Mouse (Mus musculus): ENCODE measurements around the gene Itpr2. TPM values are rescaled to one million over a fixed set of nuclear protein-coding genes. Genes with fewer than 3 reads are reported as not detected.

Itpr2 gene
- polyA plus RNA-seq, 1 experiment from 2014 or later, result 4.1 TPM

DNA sequence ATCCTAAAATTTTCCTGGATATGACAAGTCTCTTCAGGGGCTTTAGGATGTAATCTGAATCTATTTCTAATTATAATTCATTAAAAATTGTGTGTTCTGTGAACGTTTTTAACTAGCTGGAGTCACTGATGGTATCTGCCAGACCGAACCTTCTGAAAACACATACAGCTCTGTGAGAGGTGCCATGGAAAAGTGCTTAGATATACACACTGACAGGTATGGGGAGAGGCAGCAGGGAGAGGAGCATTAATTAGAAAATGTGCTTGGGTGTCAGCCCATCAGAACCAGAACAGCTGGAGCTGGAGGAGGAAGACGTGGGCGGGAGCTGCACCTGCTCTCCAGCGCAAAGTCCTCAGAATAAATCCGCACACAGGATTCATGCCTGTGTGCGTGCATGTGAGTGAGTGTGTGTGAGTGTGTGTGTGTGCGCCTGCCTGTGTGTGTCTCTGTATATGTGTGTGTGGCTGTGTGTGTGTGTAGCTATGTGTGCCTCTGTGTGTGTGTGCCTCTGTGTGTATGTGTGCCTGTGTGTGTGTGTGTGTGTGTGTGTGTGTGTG lies 199.4 kb downstream of the Itpr2 start:
- H3K4me1 ChIP-seq, result peaks cover 7% of the 10 kb centered on the region
- no peak overlapping the region for H3K27ac ChIP-seq
- 89% methylated on average over 8 of the region's 8 CpGs for WGBS
- DNase-seq (ENCODE audit: extremely low spot score, low spot score), result no peak
- H3K9me3 ChIP-seq, result peaks cover 4% of the 10 kb centered on the region; the same call in 1 of the 2 replicates
- no peaks in the 10 kb centered on the region for H3K27me3 ChIP-seq (ENCODE audit: poor library complexity, severe bottlenecking)
- H3K4me3 ChIP-seq, result no peak overlapping the region
- no peaks in the 10 kb centered on the region for H3K36me3 ChIP-seq (replicated peaks)

GRCm38 (mm10) chr6:146302101-146302500 lies 199.9 kb downstream of the Itpr2 start:
- H3K4me3 ChIP-seq, result no peak overlapping the region
- H3K4me1 ChIP-seq, result peaks cover 7% of the 10 kb centered on the region
- DNase-seq (ENCODE audit: extremely low spot score, low spot score), result no peak
- no peaks in the 10 kb centered on the region for H3K36me3 ChIP-seq (replicated peaks)
- whole genome bisulfite sequencing, result 79% methylated on average over 3 of the region's 3 CpGs
- peaks cover 4% of the 10 kb centered on the region; the same call in 1 of the 2 replicates for H3K9me3 ChIP-seq
- no peak overlapping the region for H3K27ac ChIP-seq
- no peaks in the 10 kb centered on the region for H3K27me3 ChIP-seq (ENCODE audit: poor library complexity, severe bottlenecking)

DNA sequence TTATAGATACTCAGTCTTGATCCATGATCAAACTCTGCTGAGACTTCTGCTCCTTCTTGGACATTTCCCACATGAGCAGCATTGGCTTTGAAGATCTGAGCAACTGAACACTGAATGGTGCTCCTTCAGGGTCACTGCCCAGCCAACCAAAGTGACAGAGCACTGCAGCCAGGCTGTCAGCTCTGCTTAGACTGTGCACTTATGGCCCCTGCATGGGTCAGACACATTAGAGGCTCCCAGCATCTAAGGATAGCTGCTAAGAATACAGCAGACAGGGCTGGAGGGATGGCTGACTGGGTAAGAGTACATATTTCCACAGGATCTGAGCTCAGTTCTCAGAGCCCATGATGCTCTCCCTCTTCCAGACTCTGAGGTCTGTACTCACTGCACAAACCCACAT lies 201.1 kb downstream of the Itpr2 start:
- no peaks in the 10 kb centered on the region for H3K36me3 ChIP-seq (replicated peaks)
- peaks cover 4% of the 10 kb centered on the region; the same call in 1 of the 2 replicates for H3K9me3 ChIP-seq
- no peak overlapping the region for H3K27ac ChIP-seq
- no peak overlapping the region for H3K4me3 ChIP-seq
- no peak for DNase-seq (ENCODE audit: extremely low spot score, low spot score)
- peaks cover 7% of the 10 kb centered on the region for H3K4me1 ChIP-seq
- no peaks in the 10 kb centered on the region for H3K27me3 ChIP-seq (ENCODE audit: poor library complexity, severe bottlenecking)

- DNase-seq (ENCODE audit: extremely low spot score, low spot score), result no peak
Measured at GRCm38 (mm10) chr6:146298712-146299111, 203.3 kb downstream of the Itpr2 start.

DNA sequence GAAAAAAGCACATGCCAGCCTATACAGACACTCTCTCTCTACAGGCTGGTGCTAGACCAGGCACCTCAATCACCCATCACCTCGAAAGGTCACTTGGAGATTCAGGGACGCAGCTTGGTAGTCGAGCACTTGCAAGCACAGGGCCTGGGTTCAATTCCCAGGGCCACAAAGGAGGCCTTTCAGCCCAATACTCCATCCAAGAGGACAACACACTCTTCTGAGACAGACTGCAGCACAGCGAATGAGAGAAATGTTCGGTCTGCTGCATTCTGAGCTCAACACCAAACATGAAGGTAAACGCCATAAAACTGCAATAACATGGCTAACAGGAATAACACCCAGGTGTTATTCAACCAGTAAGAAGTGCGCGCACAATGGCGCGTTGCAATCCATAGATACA lies 211.0 kb downstream of the Itpr2 start:
- Histone ChIP-seq H3K4me3 (no peak overlapping the region), H3K27ac (no peak overlapping the region), H3K9me3 (peaks cover 5% of the 10 kb centered on the region), H3K36me3 (replicated peaks) (no peaks in the 10 kb centered on the region), H3K27me3 (ENCODE audit: poor library complexity, severe bottlenecking) (no peaks in the 10 kb centered on the region), H3K4me1 (no peaks in the 10 kb centered on the region)
- DNase-seq (ENCODE audit: extremely low spot score, low spot score), result no peak
- WGBS, result 95% methylated on average over 10 of the region's 10 CpGs

More at GRCm38 (mm10) chr6:146298712-146299111, 203.3 kb downstream of the Itpr2 start:
- Histone ChIP-seq H3K27ac (no peak overlapping the region), H3K9me3 (peaks cover 4% of the 10 kb centered on the region; the same call in 1 of the 2 replicates), H3K4me1 (peaks cover 7% of the 10 kb centered on the region), H3K27me3 (ENCODE audit: poor library complexity, severe bottlenecking) (no peaks in the 10 kb centered on the region), H3K4me3 (no peak overlapping the region), H3K36me3 (replicated peaks) (no peaks in the 10 kb centered on the region)

- Histone ChIP-seq H3K4me1 (no peaks in the 10 kb centered on the region), H3K27me3 (ENCODE audit: poor library complexity, severe bottlenecking) (no peaks in the 10 kb centered on the region), H3K9me3 (peaks cover 5% of the 10 kb centered on the region), H3K4me3 (no peak overlapping the region), H3K36me3 (replicated peaks) (no peaks in the 10 kb centered on the region), H3K27ac (no peak overlapping the region)
- WGBS, result 76% methylated on average over 10 of the region's 10 CpGs
- no peak for DNase-seq (ENCODE audit: extremely low spot score, low spot score)
Measured at GRCm38 (mm10) chr6:146289801-146290200, 212.2 kb downstream of the Itpr2 start.

- Histone ChIP-seq H3K4me3 (no peak overlapping the region), H3K27ac (no peak overlapping the region), H3K4me1 (no peaks in the 10 kb centered on the region), H3K27me3 (ENCODE audit: poor library complexity, severe bottlenecking) (no peaks in the 10 kb centered on the region), H3K36me3 (replicated peaks) (no peaks in the 10 kb centered on the region), H3K9me3 (peaks cover 5% of the 10 kb centered on the region)
- DNase-seq (ENCODE audit: extremely low spot score, low spot score), result no peak
- 85% methylated on average over 5 of the region's 5 CpGs for WGBS
Measured at GRCm38 (mm10) chr6:146288266-146288665, 213.8 kb downstream of the Itpr2 start.

DNA sequence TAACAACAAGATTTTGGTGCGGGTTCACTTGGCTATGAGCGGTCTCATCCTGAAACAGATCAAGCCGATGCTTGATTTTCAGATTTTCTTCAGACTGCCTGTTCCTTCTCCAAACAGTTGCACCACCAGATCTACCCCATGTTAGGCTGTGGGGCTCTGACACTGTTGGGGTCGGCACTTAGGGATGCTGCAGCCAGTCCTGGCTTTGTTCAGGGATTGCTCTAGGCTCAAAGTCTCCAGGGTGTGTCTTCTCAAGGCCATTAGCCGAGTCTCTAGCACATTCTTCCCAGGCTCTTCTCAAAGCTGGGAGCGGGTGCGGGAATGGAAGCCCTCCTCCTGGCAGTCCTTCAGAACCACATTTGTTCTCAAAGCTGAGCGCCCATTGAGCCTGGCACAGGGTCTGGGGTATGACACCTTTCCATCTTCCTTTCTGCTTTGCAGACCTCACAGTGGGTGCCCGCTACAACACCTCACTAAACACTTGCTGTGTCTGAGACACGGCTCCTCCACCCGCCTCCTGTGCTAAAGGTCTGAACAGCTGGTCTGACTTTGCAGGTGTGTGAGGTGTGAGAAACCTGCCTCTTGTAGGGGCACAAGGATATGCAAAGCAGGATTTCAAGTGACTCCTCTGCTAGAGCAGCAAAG lies 217.0 kb downstream of the Itpr2 start:
- H3K4me3 ChIP-seq, result no peak overlapping the region
- H3K9me3 ChIP-seq, result peaks cover 5% of the 10 kb centered on the region
- no peaks in the 10 kb centered on the region for H3K36me3 ChIP-seq (replicated peaks)
- DNase-seq (ENCODE audit: extremely low spot score, low spot score), result no peak
- WGBS, result 90% methylated on average over 11 of the region's 11 CpGs
- no peak overlapping the region for H3K27ac ChIP-seq
- H3K4me1 ChIP-seq, result 0 out of 2 replicates have a peak, but pooled peaks cover 6% of the 10 kb centered on the region
- no peaks in the 10 kb centered on the region for H3K27me3 ChIP-seq (ENCODE audit: poor library complexity, severe bottlenecking)

DNA sequence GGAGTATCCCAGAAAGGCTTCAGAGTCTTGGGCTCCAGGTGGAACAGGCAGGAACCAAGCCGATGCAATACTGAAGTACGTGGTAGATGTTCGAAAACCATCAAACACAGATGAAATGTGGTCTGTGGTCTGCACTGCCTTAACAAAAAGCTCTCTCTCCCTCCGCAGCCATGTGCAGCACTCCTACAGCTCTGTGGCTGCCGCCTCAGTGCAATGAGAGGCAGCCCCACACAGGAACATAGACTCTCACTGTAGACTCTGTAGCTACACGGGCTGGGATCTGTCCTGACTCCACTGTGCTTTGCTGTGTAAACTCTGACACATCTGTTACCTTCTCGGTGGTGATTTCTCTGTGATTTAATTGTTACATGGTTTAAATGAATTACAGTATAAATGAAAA lies 218.0 kb downstream of the Itpr2 start:
- H3K9me3 ChIP-seq, result peaks cover 5% of the 10 kb centered on the region
- 87% methylated on average over 7 of the region's 7 CpGs for WGBS
- no peaks in the 10 kb centered on the region for H3K27me3 ChIP-seq (ENCODE audit: poor library complexity, severe bottlenecking)
- no peaks in the 10 kb centered on the region for H3K36me3 ChIP-seq (replicated peaks)
- H3K27ac ChIP-seq, result no peak overlapping the region
- no peak overlapping the region for H3K4me3 ChIP-seq
- no peak for DNase-seq (ENCODE audit: extremely low spot score, low spot score)
- 0 out of 2 replicates have a peak, but pooled peaks cover 6% of the 10 kb centered on the region for H3K4me1 ChIP-seq

DNA sequence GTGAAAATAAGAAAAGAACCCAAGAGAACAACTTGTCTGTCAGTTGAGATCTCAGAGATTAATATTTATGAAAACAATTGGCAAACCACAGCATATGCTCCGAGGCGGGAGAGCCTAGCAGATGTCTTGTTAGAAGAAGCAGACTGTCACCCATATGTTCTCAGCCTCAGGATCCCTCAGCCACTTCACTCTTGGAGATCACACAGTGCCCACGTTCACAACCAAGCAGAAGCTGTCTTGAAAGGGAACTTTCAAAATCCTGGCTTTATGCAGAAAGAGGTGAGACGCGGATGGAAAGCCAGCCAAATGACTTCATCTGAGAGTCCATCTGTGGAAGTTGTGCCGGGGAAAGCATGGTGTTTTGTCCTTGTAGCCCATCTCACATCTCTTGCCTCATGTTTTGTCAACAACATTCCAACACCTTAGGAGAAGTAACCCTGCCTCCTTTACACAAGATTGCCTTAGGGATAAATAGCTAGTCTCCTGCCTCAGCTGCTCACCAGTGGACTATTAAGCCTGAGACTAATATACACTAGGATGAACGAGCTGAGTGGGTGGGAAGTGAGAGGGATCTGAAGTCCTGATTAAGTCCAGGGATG lies 219.9 kb downstream of the Itpr2 start:
- WGBS, result 89% methylated on average over 7 of the region's 7 CpGs
- H3K27me3 ChIP-seq (ENCODE audit: poor library complexity, severe bottlenecking), result no peaks in the 10 kb centered on the region
- H3K9me3 ChIP-seq, result no peaks in the 10 kb centered on the region
- 0 out of 2 replicates have a peak, but pooled peaks cover 6% of the 10 kb centered on the region for H3K4me1 ChIP-seq
- H3K27ac ChIP-seq, result no peak overlapping the region
- no peaks in the 10 kb centered on the region for H3K36me3 ChIP-seq (replicated peaks)
- no peak overlapping the region for H3K4me3 ChIP-seq
- no peak for DNase-seq (ENCODE audit: extremely low spot score, low spot score)

- no peak for DNase-seq (ENCODE audit: extremely low spot score, low spot score)
- no peaks in the 10 kb centered on the region for H3K36me3 ChIP-seq (replicated peaks)
- no peak overlapping the region for H3K4me3 ChIP-seq
- no peaks in the 10 kb centered on the region for H3K27me3 ChIP-seq (ENCODE audit: poor library complexity, severe bottlenecking)
- 95% methylated on average over 24 of the region's 24 CpGs for WGBS
- H3K4me1 ChIP-seq, result 0 out of 2 replicates have a peak, but pooled peaks cover 6% of the 10 kb centered on the region
- no peaks in the 10 kb centered on the region for H3K9me3 ChIP-seq
- no peak overlapping the region for H3K27ac ChIP-seq
Measured at GRCm38 (mm10) chr6:146281176-146281899, 220.7 kb downstream of the Itpr2 start.

DNA sequence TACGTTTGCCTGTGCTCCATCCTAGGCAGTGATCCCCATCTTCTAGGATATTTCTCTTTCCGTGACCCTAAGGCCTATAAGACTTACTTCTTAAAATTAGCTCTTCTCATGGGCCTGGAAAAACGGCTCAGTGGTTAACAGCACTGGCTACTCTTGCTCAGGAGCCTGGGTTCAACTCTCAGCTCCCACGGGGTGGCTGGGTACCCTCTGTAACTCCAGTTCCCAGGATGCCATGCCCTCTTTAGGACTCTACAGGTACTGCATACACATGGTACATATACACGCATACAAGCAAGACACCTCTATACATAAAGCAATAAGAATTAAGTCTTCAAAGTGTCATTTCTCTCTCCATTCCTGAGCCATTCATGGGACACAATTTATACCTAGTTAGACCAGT lies 228.8 kb downstream of the Itpr2 start:
- H3K36me3 ChIP-seq (replicated peaks), result no peaks in the 10 kb centered on the region
- no peaks in the 10 kb centered on the region for H3K4me1 ChIP-seq
- no peaks in the 10 kb centered on the region for H3K9me3 ChIP-seq
- no peak for DNase-seq (ENCODE audit: extremely low spot score, low spot score)
- H3K27me3 ChIP-seq (ENCODE audit: poor library complexity, severe bottlenecking), result no peaks in the 10 kb centered on the region
- WGBS, result 88% methylated on average over 5 of the region's 5 CpGs
- H3K4me3 ChIP-seq, result no peak overlapping the region
- no peak overlapping the region for H3K27ac ChIP-seq
